Mouse (Mus musculus) thymus, postnatal 14 days (tissue): ENCODE results near the gene E2f7.

Experiments used
- DNase-seq: peaks from one replicate; pipeline ENCODE4 v3.0.0; 2021

E2f7 gene

DNA sequence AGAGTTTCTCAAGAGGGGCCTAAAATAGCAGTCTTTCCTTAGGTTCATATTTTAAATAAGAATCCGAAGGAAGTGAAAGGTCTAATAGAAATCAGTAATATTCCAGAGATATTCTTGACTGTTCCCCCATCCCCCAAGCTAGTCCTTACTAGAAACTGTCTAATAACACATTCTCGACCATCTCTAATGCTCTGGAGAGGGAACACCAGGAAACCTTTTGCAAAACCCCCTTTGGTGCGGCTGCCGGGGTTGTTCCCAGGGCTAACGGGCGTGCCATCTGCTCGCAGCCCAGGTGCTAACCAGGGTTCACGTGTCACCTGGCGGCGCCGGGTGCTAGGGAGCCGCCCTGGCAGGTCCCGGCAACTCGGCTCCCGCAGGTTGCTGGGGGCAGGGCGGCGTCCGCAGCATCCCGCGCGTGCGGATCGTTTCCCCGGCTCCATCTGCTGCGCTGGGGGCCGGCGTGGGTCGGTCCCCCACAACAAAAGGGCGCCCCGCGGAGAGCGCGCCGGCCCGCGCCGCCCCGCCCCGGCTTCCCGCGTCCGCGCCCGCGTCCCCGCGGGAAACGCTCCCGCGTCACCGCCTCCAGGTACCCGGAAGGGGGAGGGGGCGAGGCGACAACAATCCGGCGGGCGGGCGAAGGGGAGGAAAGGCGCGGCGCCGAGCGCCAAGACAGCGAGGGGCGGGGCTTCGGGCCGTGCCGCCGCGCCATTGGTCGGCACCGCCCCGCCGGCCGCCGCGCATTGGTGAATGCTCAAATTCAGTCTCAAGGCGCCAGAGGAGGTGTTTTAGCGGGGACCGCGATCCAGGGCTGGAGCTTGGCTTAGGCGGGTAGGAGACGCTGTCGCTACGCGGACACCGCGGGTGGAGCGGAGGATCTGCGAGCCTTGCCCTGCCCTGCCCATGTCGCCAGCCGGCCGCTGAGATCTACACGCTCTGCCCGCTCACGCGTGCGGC lies at the start of gene E2f7:
Gene E2f7 (plus strand): TSS at position 754 of the 954 bp plus-strand sequence.
- peak; percentile 96 for DNase-seq

DNA sequence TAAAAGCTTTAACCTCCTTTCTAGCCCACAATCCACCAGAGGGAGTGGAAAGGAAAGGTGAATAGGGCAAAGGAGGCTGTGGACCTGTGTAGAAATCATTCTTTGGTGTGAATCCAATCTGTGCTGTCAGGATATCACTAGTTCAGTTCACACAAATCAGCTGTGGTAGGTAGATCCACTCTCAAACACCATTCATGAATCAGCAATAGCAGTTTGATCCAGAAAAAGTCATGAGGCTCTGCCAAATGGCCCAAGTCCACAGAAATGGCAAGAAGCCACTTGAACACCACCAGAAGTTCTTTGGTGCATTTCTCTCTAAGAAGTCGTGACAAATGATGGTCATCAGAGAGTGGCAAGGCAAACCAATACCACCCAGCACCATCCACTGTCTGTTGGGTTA lies 44.0 kb upstream of the E2f7 start:
- no peak for DNase-seq

DNA sequence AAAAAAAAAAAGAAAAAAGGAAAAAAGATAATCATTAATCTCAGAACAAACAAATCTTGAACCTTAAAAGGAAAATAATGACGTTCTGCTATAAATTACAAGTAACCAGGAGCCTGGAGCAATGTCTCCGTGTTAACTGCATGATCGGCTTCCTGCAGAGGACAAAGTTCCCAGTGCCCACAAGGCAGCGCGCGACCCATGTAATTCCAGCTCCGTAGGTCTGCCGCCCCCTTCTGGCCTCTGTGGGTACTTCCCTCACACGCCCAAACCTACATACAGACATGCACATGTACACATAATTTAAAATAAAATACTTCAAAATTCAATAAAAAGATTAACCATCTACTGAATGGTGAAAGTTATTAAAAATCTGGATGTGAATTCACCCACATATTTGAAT lies 39.6 kb upstream of the E2f7 start:
- peak; percentile 9 for DNase-seq

DNA sequence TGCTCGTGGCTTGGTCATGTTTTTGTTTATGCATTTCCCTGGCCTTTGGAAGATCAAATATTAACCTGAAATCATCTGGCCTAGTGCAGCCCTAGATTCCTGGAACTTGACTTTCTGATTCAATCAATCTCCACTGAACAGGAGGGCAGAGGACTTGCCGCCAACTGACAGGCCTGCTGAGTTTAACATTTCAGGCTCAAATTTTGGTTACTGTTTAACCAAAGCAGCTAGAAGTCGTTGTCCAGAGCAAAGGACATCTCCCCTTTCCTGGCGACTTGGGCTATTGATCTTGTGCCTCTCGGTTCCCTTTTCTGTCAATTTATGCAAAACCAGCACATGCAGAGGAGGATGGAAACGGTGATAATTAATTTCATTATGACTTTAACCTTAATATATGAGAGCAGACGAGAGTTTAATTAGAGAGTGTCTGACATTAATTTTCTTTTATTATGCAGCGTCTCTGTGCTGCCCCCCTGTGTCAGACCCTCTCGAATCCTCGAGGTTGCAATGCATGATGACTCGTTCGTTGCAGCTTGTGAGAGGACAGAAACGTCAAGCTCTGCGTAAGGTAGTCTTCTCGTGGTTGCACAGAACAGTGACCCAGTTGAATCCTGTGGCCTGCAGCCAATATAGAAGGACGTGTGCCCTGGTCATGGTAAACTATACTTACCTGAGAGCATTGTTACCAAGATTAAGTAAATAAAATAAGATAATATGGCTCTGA lies 37.7 kb upstream of the E2f7 start:
- no peak for DNase-seq

DNA sequence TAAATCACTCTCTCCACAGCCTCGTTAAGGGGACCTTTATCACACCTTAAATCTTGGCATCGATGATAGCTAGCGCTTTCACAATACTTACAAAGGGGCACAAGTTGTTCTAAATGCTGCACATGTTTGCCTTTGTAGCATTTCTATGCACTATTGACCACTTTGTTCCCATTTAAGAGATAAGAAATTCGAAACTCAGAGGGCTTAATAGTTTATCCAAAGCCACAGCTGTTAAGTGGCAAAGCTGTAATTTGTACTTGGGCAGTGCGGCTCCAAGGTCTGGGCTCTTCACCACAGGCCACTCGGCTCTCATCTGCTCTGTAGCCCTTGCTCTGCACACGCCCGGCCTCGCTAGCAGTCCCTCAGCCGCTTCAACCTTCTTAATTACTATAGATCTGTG lies 28.4 kb upstream of the E2f7 start:
- no peak for DNase-seq

DNA sequence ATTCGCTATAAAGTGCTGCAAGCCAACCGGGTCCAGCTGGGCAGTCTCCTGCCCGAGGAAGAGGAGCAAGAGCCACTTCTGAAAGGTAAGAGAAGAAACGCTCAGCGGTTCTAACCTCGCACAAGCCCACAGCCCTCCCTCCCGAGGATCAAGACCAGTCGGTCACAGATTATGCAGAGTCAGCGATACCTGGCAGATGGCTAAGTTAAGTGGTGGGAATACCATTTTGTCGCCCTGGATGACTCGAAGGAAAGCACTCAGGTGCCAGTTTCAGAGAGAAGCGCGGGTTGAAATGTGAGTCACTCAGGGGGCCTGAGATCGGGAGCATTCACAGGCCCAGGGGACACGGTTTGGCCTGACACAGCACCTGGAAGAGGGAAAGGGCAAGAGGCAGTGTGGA lies 18.8 kb upstream of the E2f7 start:
- no peak for DNase-seq

DNA sequence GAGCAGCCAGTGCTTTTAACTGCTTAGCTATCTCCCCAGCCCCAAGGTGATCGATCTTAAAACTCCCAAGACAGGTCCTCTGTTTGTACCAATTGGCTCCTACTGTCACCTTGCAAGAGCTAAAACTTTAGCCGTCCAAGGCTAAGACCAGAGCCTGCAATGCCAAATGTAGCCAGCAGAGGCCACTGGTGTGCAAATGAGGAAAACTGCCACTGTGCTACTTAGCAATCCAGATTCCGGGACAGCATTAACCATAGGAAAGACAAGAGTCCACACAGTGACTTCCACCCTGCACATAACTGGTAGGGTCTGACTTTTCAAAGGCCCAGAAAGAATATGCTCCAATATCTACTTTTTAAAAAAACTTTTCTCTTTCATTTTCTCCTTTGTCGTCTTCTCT lies 17.4 kb upstream of the E2f7 start:
- DNase-seq, result peak; percentile 41

DNA sequence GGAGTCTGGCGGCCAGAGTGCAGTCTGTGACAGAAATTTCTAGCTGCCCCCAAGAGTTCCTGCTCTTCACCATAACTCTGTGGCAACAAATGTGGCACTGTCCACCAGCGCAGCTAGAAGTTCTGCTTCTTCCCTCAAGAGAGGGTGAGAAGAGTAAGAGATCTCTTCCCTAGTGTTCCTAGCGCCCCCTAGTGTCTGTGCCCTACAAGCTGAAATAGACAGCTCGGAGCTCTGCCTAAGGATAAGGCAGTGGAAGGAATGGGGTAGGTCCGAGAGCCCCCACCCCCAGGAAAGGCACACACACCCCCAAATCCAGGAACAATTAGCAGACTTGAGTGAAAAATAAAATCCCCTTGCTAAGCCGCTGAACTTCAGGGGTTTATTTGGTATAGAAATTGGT lies 11.9 kb upstream of the E2f7 start:
- peak; percentile 76 for DNase-seq

DNA sequence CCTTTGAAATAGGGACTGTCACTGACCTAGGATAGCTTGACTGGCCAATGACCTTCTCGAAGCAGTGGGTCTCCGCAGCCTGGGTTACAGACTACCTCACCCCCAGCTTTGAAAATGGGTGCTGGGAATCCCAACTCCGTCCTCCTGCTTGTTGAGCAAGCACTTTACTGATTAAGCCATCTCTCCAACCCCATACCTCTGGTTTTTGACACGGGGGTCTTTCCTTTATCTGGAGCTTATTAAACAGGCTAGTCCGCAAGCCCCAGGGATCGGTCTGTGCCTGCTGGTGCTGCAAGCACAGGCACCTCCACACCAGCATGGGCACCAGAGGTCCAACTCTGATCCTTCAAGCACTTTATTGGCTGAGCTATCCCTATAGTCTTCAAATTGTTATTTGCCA lies 1.5 kb upstream of the E2f7 start:
- no peak for DNase-seq

DNA sequence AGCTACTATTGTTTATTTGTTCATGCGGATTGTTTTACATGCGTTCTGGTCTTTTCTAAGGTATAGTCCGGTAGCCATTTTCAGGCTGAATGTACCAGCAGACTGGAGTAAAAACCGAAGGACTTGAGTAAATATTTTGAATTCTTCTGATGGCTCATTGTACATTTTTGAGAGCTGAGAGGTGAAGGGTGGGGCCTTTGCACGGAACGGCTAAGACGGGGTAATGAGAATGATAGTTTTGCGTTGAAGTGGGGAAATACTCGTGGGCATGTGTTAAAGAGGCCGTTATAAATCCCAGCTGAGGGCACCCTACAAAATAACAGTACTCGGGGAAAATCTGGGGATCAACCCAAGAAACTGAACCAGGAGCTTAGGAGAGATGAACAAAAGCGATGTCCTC lies 1.1 kb upstream of the E2f7 start:
- no peak for DNase-seq

DNA sequence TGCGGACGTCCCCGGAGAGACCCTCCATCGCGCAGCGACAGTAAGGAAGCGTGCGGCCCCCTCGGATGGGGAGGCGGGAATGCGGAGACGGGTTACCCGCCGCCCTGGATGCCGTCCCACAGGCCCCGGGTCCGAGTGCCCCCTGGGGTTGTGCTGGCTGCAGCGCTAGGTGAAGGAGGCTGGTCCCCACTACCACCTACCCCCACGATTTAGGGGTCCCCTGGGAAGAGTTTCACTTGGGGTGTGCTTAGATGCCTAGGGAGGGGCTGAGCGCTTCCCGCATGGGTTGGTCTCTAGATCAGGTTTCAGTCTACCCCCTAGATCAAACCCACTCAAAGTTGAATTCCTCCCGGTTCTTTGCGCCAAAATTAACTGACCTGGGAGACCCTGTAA lies 397 bp downstream of the E2f7 start:
- DNase-seq, result no peak

DNA sequence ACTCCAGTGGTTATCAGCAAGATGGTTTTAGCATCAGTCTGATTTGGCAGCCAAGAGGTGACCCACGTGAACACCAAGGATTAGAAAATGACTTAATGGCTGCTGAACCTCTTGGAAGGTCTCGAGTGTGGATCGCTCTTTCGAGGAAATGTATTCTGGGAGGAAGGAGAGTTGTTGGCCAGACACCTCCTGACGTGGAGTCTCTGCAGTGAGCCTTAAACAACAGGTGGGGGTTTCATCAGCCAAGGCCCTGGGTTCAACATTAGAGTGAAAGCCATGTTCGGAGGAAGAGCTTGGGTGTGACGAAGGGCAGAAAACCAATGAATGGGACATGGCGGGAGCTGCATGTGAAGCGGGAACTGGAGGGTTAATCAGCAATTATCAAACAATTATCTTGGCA lies 3.8 kb downstream of the E2f7 start:
- no peak for DNase-seq

DNA sequence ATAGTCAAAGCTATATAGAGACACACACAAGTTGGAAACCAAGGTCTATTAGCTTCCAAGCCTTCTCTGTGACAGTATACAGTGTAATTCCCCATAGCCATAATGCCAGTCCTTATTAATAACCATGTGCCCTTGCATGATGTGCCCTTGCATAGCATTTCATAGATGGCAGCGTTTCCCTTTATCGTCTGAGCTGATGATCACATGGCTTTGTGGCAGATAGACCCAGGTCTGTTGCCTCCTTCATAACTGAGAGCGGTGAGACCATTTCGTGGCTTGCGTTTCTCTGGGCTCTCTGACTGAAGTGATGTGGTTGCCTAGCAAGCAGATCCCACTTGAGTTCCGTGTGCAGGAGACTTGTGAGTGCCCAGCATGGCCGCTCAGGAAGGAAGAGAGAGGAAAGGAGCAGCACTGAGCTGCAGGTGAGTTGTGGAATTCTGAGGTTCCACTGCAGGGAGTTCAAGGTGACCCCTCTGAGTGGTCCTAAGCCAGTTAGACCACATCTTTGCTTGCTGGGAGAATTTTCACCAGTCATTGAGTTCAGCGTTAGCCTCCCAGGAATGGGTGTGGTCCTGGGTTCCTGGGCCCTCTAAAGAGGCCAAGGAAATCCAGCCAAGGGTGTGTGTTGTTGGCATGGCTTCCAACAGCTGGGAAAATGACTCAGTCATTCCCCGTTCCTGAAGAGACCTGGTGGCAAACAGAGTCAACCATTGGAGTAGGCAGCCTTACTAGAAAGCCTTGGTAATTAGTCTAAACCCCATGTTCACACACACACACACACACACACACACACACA lies 4.5 kb downstream of the E2f7 start:
- no peak for DNase-seq

DNA sequence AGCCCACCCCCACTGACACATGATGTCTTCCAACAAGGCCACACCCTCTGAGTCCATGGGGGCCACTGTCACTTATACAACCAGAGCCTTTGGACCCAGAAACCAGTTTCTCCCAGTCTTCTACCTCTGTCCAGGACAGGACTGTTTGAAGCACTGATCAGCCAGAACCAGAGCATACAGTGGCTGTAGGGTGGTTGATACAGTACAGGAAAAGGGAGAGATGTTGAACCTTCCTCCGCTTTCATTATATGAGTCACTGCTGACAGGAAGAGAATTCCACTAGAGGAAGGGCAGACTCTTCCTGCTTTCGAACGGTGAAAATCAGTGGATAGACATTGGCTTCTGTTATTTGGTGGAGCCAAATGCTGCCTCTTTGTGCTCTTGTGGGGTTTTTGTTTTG lies 7.6 kb downstream of the E2f7 start:
- DNase-seq, result no peak

DNA sequence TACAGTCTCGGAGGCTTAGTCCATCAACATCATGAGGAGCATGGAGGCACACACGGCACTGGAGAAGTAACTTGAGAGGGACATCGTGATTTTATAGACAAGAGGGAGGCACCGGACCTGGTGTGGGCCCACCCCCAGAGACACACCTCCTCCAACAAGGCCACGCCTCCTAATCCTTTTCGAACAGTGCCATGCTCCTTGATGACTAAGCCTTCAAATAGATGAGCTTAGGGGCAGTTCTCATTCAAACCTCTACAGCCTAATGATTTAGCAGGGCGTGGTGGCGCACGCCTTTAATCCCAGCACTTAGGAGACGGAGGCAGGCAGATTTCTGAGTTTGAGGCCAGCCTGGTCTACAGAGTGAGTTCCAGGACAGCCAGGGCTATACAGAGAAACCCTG lies 10.3 kb downstream of the E2f7 start:
- DNase-seq, result no peak

DNA sequence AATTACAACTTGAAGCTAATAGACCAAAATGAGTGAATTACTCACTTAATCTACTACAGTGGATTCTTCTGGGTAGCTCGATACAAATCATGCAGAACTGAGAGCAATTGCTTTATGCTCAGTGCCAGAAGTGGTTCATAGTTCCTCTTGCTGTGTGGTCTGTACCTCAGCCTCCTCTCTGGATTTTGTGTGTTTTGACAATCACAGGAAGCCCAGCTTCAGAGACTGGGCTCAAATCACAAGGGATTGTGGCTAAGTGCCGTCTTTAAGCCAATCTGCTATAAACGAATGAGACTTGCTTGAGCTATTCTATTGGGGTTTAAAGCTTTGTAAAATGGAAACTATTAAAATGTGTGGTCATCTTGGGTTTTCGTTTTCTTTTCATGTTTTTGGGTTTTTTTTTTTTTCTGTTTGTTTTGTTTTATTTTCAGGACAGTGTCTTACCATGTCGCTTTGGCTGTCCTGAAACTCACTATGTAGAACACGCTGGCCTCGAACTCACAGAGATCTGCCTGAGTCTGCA lies 11.1 kb downstream of the E2f7 start:
- no peak for DNase-seq

DNA sequence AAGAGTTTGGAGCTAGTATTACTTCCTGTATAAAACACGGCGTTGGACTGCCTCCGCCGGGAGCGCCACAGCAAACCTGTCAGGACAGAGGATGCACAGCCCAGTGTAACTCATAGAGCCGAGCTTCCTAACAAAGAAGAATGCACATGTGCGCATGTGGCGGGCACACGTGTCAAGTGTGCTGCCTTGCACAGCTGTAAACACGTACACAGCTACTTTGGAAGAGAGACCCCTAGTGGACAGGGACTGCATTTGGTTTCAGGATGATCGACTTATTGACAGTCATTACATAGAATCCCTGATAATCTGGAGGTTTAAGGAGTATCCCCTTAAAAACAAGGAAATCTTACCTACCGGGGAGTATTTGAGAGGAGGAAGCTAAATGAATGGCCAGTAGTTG lies 15.3 kb downstream of the E2f7 start:
- DNase-seq, result peak; percentile 42

DNA sequence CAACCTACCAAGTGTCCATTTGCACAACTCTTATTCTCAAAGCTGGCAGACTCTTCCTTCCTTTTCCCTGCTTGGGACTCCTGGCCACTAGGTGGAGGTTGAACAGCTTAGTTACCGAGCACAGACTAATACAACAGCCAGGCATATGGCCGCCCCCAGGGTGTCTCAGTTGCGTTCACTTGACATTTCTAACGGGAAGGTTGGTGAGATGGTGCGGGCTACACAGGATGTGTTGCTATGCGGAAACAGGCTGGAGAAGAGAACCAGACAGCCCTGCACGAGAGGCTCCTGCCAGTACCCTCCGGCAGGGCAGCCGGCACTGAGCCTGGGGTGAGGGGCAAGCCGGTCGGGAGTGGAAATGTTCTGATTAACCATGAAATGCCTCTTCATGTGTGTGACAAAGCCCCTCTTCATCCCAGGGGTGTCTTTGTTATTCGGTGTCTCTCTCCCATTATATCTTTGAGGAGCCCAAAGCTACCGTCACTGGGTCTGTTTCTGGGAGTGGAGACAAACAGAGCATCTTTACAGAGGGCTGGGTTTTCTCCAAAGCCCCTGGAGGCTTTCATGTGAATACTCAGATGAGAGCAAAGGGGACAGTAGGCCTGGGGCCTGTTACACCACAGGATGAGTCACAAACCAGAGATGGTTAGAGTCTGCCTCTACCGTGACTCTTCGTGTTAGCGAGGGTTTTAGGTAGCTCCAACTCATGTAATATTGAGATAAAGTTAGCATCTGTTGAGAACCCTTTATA lies 17.1 kb downstream of the E2f7 start:
- no peak for DNase-seq

DNA sequence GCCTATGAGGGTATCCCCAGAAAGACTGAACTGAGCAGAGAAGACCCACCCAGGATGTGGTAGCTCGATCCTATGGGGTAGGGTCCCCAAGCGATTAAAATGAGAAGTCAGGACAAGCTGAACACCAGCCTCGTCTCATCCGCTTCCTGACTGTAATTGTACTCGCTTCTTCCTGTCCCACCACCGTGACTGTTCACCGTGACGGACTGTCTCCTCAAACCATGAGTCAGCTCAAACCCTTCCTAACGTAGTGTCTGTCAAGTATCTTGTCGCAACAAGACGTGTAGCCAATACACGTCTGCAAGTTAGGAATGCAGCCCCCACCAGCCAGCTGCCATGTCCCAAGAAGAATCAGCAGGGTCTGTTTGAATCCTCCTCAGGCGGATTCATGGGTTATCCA lies 18.2 kb downstream of the E2f7 start:
- no peak for DNase-seq

DNA sequence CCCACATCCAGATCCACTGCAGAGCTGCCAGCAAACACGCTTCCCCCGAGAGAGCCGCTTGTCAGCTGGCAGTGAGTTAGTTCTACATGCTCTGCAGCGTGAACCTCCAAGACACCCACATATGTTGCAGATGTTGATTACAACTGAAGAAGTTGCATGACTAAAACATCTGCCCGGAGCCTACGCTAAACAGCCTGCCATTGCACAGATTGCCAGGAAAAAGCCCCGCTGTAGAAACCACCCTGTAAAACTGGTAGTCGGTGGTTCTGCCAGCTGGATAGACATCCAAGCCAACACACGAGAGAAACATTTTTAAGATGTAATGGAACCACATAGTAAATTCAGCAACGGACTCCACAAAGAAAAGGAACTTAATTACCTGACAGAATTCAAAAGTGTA lies 24.3 kb downstream of the E2f7 start:
- no peak for DNase-seq

DNA sequence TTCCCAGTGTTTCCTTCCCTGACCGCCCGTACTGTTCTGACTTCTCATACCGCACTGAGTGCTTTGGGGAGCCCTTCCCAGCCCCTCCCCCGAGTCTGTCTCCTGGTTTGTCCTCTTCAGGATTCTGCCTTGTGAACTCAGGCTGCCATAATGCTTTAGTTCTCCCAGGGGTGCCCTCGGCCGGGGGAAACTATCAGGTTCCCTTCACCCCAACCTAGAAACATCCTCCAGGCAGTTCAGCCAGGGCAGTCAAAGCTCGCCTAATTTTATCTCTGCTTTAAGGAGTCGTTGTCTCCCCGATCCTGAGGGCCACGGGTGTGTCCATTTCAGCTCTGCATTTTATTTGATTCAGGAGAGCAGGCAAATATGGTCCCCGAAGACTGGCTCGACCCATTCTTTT lies 28.0 kb downstream of the E2f7 start:
- DNase-seq, result no peak

DNA sequence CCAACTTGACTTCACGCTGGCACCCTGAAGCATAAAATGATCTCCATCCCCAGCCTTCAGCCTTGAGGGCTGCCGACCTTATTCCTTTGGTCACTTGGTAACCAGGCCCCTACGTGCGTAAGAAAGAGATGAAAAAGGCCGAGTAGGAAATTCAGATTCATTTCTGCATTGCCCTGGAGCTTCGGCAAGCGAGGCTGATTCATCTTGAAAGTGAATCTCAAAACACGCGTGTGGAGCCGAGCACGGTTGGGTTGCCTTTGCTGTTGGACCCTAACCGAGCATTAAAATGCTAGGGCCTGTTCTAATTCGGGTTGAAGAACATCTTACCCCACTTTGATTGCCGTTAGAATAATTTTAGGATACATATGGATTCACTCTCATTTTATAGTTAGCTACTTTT lies 28.6 kb downstream of the E2f7 start:
- DNase-seq, result no peak

DNA sequence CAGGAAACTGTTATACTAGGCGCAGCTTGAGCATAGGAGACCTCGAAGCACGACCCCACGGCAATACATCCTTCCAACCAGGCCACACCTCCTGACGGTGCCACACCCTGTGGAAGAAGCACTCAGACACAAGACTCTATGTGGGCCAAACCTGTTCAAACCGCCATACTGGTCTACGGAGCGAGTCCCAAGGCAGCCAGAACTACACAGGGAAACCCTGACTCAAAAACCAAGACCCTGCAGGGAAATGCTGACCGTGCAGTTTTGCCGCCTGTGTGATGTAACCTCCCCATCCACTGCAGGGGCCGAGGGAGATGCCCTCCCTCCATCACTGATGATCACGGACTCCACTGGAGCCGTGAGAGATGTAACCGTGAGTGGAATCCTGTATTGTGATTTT lies 36.5 kb downstream of the E2f7 start:
- DNase-seq, result no peak
